Mouse (Mus musculus) heart, postnatal 0 days (tissue): Measurements from ENCODE around the gene Nkain1. TPM values are rescaled to one million over a fixed set of nuclear protein-coding genes. Genes with fewer than 3 reads are reported as not detected.

Source experiments
- ATAC-seq: fragments of 200-750 bp; cut with Nextera tagmentation; 2 replicates; pipeline ENCODE4 v1.8.0; 2017; ENCODE audit warnings: low read depth, moderate number of reproducible peaks, moderate library complexity; ENCODE audit not compliant: insufficient read depth
- DNase-seq: peaks from one replicate; pipeline ENCODE4 v3.0.0-alpha.2; 2016; ENCODE audit warnings: low spot score
- H3K27ac ChIP-seq: fragments of 300-500 bp; sonication (generic); 2 replicates; pipeline ENCODE4 v1.5.1; 2014; ENCODE audit warnings: low read depth, mild to moderate bottlenecking
- H3K27me3 ChIP-seq: fragments of 300-500 bp; sonication (generic); 2 replicates; pipeline ENCODE4 v1.6.1; 2014; ENCODE audit warnings: low read length, mixed read lengths; ENCODE audit not compliant: control insufficient read depth, insufficient read depth
- H3K36me3 ChIP-seq: fragments of 300-500 bp; sonication (generic); replicated peaks from 2 replicates; pipeline ENCODE4 v1.6.1; 2014; ENCODE audit warnings: low read length, mixed read lengths; ENCODE audit not compliant: control insufficient read depth, insufficient read depth
- H3K4me1 ChIP-seq: fragments of 300-500 bp; sonication (generic); 2 replicates; pipeline ENCODE4 v1.6.1; 2014; ENCODE audit warnings: antibody characterized with exemption; ENCODE audit not compliant: control insufficient read depth, insufficient read depth
- H3K4me2 ChIP-seq: fragments of 300-500 bp; sonication (generic); 2 replicates; pipeline ENCODE4 v1.6.1; 2014; ENCODE audit warnings: low read depth, mild to moderate bottlenecking, low read length, moderate library complexity
- H3K4me3 ChIP-seq: fragments of 300-500 bp; sonication (generic); 2 replicates; pipeline ENCODE4 v1.5.1; 2014; ENCODE audit warnings: low read depth, low read length
- H3K9ac ChIP-seq: fragments of 300-500 bp; sonication (generic); replicated peaks from 2 replicates; pipeline ENCODE4 v1.6.1; 2014; ENCODE audit warnings: low read depth, low read length, mixed read lengths
- H3K9me3 ChIP-seq: fragments of 300-500 bp; sonication (generic); replicated peaks from 2 replicates; pipeline ENCODE4 v1.6.1; 2016; ENCODE audit warnings: low read length; ENCODE audit not compliant: control insufficient read depth
- CTCF ChIP-seq: IDR thresholded peaks from 2 replicates; pipeline ENCODE4 v1.5.1; 2016; ENCODE audit warnings: antibody characterized with exemption, control low read depth, low read depth
- EP300 ChIP-seq: IDR thresholded peaks from 2 replicates; pipeline ENCODE4 v1.6.1; 2016; ENCODE audit warnings: antibody characterized with exemption, low read depth
- WGBS: fragments of 180-500 bp; shearing (Covaris S2); extraction: QIAGEN DNeasy Blood & Tissue Kit; methylation state at CpG from one replicate; pipeline ENCODE4 v1.1.7; 2014; 5-methylcytosine and 5-hydroxymethylcytosine counted together
- polyA plus RNA-seq: library from polyadenylated mRNA; unstranded; fragments of >200 nt; fragmentation: Nextera tagmentation; extraction: Ambion mirVana; gene quantifications from 2 replicates; pipeline ENCODE4 v1.2.1, GENCODE M21; 2015
- total RNA-seq: library from RNA; depleted of rRNA; stranded (reverse); fragments of >200 nt; gene quantifications from 2 replicates; pipeline ENCODE4 v1.2.3, GENCODE M21; 2014; ENCODE audit warnings: low replicate concordance

Nkain1 gene
- total and polyA plus RNA-seq, 2 experiments from 2014 or later, result 0.53 to 18.9 TPM

DNA sequence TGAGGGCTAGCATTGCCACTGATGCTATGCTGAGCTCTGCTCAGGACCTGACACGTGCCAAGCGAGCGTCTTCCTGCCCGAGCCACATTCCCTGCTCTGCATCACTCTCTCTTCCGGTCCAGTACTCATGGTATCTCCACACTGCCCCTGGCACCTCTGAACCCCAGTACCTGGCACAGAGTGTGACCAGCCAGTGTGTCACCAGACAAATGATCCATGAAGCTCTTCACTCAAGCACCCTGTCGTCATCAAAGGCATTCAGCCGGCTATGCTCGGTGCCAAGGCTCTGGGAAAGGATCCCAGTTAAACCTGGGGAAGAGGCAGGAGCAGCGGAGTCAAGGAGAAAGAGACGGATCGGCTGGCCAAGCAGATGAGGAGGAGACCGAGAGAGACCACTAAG is 16.1 kb downstream of the Nkain1 start:
- Histone ChIP-seq H3K4me3 (no peak overlapping the region), H3K4me2 (no peak overlapping the region), H3K27me3 (no peaks in the 10 kb centered on the region), H3K9ac (no peak overlapping the region), H3K4me1 (peaks cover 3% of the 10 kb centered on the region; the same call in 1 of the 2 replicates), H3K9me3 (no peaks in the 10 kb centered on the region), H3K36me3 (no peaks in the 10 kb centered on the region), H3K27ac (no peak overlapping the region)
- 46% methylated on average over 12 of the region's 12 CpGs for WGBS
- DNase-seq (peak; percentile 29), ATAC-seq (peak; percentile 48)
- no peak for TF ChIP-seq EP300
- TF ChIP-seq CTCF, result no peak

DNA sequence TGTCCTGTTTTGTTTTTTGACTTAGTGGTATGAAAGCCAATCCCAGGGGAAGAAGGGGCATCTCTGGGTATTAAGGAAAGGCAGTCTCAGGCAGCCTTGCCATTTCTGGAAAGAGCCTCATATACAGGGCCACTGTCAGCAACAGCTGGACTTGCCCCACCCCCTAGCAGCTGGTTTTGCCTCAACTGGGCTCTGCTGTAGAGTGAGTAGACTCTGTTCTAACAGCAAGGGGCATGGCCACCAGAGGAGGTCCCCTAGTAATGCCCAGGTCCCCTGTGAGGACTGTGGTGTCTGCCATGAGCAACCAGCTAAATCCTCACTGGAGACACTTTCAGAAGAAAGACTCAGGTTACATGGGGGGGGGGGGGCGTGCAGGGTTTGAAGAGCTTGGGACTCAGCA is 17.0 kb downstream of the Nkain1 start:
- Histone ChIP-seq H3K4me2 (no peak overlapping the region), H3K9me3 (no peaks in the 10 kb centered on the region), H3K9ac (no peak overlapping the region), H3K4me3 (no peak overlapping the region), H3K4me1 (peaks cover 5% of the 10 kb centered on the region; the same call in 1 of the 2 replicates), H3K36me3 (no peaks in the 10 kb centered on the region), H3K27ac (no peak overlapping the region), H3K27me3 (no peaks in the 10 kb centered on the region)
- ATAC-seq (no peak), DNase-seq (no peak)
- TF ChIP-seq CTCF (no peak), EP300 (no peak)
- 63% methylated on average over 1 of the region's 1 CpGs for WGBS

DNA sequence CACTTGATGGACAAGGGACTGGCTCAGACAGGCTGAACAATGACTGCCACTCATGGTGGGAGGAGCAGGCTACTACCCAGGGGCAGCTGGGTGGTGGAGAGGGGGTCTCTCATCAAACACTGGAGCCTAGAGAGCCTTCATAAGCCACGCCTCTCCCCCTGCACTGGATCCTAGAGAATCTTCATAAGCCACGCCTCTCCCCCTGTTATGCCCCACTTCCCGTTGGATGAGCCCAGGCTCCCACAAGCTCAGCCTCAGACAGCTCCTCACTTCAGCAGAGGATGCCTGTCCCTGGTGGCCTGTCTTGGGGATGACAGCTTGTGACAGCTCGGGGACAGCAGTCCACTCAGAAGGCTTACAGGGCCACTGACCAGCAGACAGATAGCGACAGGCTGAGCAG is 17.7 kb downstream of the Nkain1 start:
- no peaks in the 10 kb centered on the region for H3K9me3 ChIP-seq

GRCm38 (mm10) chr4:130553121-130553448 is 20.9 kb downstream of the Nkain1 start:
- 14% methylated on average over 6 of the region's 6 CpGs for WGBS
- Histone ChIP-seq H3K27me3 (no peaks in the 10 kb centered on the region), H3K36me3 (no peaks in the 10 kb centered on the region), H3K4me3 (no peak overlapping the region), H3K4me1 (peaks cover 5% of the 10 kb centered on the region; the same call in 1 of the 2 replicates), H3K27ac (no peak overlapping the region), H3K9ac (no peak overlapping the region), H3K9me3 (no peaks in the 10 kb centered on the region), H3K4me2 (no peak overlapping the region)
- TF ChIP-seq CTCF (no peak), EP300 (no peak)
- ATAC-seq, result no peak
- no peak for DNase-seq

More for the DNA sequence above, 17.7 kb downstream of the Nkain1 start:
- 42% methylated on average over 5 of the region's 5 CpGs for WGBS
- H3K27me3 ChIP-seq, result no peaks in the 10 kb centered on the region
- no peaks in the 10 kb centered on the region for H3K36me3 ChIP-seq
- no peak overlapping the region for H3K4me2 ChIP-seq
- no peak overlapping the region for H3K9ac ChIP-seq
- H3K4me1 ChIP-seq, result peaks cover 5% of the 10 kb centered on the region; the same call in 1 of the 2 replicates
- DNase-seq (no peak), ATAC-seq (no peak)
- TF ChIP-seq EP300 (no peak), CTCF (peak; percentile 7; the same call in 1 of the 2 replicates)
- no peak overlapping the region for H3K27ac ChIP-seq
- H3K4me3 ChIP-seq, result no peak overlapping the region

DNA sequence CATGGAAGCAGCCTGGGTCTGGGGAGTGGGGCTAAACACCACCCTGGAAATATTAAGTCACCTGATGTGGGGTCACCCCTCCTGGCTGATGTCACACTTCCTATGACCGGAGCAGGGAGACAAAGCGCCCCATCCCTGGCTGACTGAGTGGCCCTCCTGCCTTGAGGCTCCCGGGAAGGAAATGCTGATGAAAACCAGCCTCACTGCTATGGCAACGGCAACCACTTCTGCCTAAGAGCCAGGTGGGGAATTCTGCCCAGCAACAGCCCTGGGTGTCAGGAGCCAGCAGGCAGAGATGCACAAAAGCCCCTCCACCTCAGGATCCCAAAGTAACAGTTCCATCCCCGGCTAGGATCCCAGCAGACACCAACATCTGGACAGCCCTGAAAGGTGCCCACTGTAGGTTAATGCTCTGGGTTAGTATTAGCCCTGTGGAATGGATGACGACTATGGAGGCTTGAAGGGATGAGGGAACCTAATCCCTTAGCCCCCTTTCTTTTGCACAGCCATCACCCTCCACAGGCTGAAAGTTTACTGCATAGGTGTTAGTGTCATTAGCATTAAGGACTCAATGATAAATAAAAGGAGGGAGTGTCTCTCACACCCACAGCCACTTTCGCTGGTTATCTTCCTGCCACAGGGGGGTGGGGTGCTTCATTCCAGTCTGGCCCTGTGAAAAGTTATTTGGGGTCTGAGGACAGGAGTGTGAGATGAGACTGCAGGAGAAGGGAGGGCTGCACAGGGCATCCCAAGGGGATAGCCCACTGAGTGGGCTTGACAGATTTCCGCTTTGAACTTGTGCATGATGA is 21.5 kb downstream of the Nkain1 start:
- ATAC-seq, result no peak
- Histone ChIP-seq H3K27ac (no peak overlapping the region), H3K36me3 (no peaks in the 10 kb centered on the region), H3K4me2 (no peak overlapping the region), H3K4me1 (peaks cover 5% of the 10 kb centered on the region; the same call in 1 of the 2 replicates), H3K27me3 (no peaks in the 10 kb centered on the region), H3K4me3 (no peak overlapping the region), H3K9me3 (no peaks in the 10 kb centered on the region), H3K9ac (no peak overlapping the region)
- TF ChIP-seq CTCF (no peak), EP300 (no peak)
- peak; percentile 14 for DNase-seq
- WGBS, result 15% methylated on average over 8 of the region's 8 CpGs

DNA sequence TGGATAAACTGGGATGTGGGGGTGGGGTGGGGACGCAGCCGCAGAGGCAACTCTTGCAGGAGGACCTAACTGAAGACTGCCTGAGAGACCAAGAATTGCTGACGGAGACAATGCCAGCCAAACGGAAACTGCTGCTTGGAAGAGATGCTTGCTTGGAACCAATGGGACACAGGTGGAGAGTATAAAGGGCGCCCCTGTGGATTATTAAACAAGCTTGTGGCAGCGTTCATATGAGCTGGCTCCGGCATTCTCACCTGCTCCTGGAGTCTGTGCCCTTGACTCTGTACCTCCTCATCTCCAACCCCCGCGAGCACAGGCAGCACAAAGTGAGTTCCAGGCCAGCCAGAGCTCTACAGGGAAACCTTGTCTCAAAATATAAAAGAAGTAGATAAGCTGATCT is 23.5 kb downstream of the Nkain1 start:
- Histone ChIP-seq H3K27ac (no peak overlapping the region), H3K4me2 (no peak overlapping the region), H3K4me3 (no peak overlapping the region), H3K9ac (no peak overlapping the region), H3K36me3 (no peaks in the 10 kb centered on the region), H3K9me3 (no peaks in the 10 kb centered on the region), H3K4me1 (peaks cover 5% of the 10 kb centered on the region; the same call in 1 of the 2 replicates), H3K27me3 (no peaks in the 10 kb centered on the region)
- no peak for TF ChIP-seq CTCF
- TF ChIP-seq EP300, result no peak
- 83% methylated on average over 9 of the region's 9 CpGs for whole genome bisulfite sequencing
- DNase-seq, result no peak
- no peak for ATAC-seq
